Mouse (Mus musculus) midbrain, embryonic 10.5 days (tissue): ENCODE data around the gene Myh3. TPM values are rescaled to one million over a fixed set of nuclear protein-coding genes. Genes with fewer than 3 reads are reported as not detected.

ENCODE experiments used
- DNase-seq: peaks from one replicate; pipeline ENCODE4 v3.0.0-alpha.2; 2017; ENCODE audit warnings: low spot score
- H3K27ac ChIP-seq: fragments of 300-500 bp; sonication (generic); replicated peaks from 2 replicates; pipeline ENCODE4 v1.5.1; 2016; ENCODE audit warnings: mild to moderate bottlenecking
- H3K27me3 ChIP-seq: fragments of 300-500 bp; sonication (generic); 2 replicates; pipeline ENCODE4 v1.6.1; 2016; ENCODE audit warnings: low read depth, mild to moderate bottlenecking; ENCODE audit not compliant: poor library complexity, severe bottlenecking
- H3K36me3 ChIP-seq: fragments of 300-500 bp; sonication (generic); 2 replicates; pipeline ENCODE4 v1.6.1; 2016; ENCODE audit warnings: mild to moderate bottlenecking, moderate library complexity
- H3K4me1 ChIP-seq: fragments of 300-500 bp; sonication (generic); 2 replicates; pipeline ENCODE4 v1.6.1; 2016
- H3K4me3 ChIP-seq: fragments of 300-500 bp; sonication (generic); 2 replicates; pipeline ENCODE4 v1.5.1; 2016; ENCODE audit warnings: mild to moderate bottlenecking, moderate library complexity
- H3K9me3 ChIP-seq: fragments of 300-500 bp; sonication (generic); replicated peaks from 2 replicates; pipeline ENCODE4 v1.6.1; 2016; ENCODE audit warnings: mild to moderate bottlenecking
- WGBS: fragments of 180-500 bp; shearing (Covaris S2); methylation state at CpG from one replicate; pipeline ENCODE4 v1.1.7; 2016; 5-methylcytosine and 5-hydroxymethylcytosine counted together
- polyA plus RNA-seq: library from polyadenylated mRNA; unstranded; fragments of >200 nt; fragmentation: Nextera tagmentation; extraction: Ambion mirVana; gene quantifications from 2 replicates; pipeline ENCODE4 v1.2.1, GENCODE M21; 2016

The Myh3 gene
- polyA plus RNA-seq = 0.11 and 0.37 TPM in 2 replicates

DNA sequence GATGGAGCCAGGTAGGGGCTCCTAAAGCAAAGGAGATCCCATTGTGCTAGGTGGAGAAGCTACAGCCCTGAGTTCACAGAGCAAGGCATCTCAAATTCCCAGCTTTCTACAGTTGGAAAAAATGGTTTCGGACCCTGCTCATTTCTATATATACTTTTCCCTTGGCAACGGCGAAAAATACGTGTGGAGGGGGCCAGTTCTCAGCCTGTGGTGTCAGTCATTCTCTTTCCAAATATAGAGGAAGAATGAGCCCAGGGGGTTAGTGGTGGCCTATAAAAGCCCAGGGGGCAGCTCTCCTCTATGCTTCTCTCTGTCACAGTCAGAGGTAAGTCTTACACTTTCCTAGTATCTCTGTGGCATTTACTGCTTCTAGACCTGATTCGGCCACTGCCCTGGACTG is at the start of gene Myh3:
Gene Myh3 (plus strand): TSS at position 301 of the 400 bp plus-strand sequence.
- Histone ChIP-seq H3K36me3 (no peaks in the 10 kb centered on the region), H3K27ac (0 out of 2 replicates have a peak within 1 kb of the TSS, but pooled peaks have one; percentile 13), H3K4me3 (no peak within 1 kb of the TSS), H3K9me3 (no peaks in the 10 kb centered on the region), H3K4me1 (peaks cover 41% of the 10 kb centered on the region), H3K27me3 (peaks cover 11% of the 10 kb centered on the region)
- no peak for DNase-seq
- 92% methylated on average over 5 of the region's 5 CpGs for WGBS

DNA sequence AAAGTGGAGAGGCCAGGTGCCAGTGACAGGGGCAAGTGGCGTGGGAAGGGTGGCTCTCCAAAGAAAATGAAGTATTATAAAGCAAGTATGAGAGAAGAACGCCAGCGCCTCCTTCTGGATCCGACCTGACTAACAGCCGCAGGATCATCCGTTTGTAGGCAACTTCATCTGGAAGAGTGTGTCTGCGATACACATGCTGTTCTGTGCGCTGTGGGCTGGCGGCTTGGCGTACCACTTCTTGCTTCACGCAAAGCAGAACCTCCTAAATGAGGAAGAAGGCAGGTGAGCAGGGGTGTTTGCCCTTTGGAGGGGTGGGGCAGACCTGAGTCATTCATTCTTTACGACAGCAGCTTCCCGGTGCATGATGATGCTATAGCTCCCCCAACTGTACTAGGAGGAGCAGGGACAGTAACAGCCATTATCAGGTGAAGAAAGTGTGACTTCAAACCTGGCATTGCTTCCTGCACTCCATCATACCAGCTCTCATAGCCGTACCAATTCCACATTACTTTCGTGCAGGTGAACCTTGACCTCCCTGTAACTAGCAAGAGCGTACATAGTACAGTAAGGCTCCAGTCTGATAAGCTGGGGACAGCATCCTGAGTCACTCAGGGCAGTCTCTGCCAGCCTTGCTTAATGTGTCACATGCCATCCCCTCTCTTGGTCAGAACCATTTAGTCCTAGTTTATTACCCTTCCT is 47.0 kb upstream of the Myh3 start:
- Histone ChIP-seq H3K27ac (no peak overlapping the region), H3K4me3 (no peak overlapping the region), H3K36me3 (0 out of 2 replicates have a peak, but pooled peaks cover under 1% of the 10 kb centered on the region), H3K4me1 (no peaks in the 10 kb centered on the region), H3K27me3 (no peaks in the 10 kb centered on the region), H3K9me3 (no peaks in the 10 kb centered on the region)
- DNase-seq = no peak
- 62% methylated on average over 16 of the region's 16 CpGs for WGBS

DNA sequence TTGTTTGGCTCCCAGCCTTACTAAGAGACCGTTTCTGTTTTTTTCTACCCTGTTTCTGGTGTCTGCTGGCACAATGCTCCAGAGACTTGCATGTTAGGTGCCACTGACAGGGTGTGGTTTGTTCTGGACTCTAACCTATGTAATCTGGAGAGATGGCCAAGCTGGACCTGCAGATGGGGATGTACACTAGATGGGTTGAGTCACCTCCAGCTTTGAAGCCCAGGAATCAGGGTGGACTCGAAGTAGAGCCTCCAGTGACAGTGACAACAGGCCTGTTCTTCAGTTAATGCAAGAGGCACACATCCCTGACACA is 46.5 kb upstream of the Myh3 start:
- WGBS = 81% methylated on average over 2 of the region's 2 CpGs
- Histone ChIP-seq H3K9me3 (no peaks in the 10 kb centered on the region), H3K36me3 (0 out of 2 replicates have a peak, but pooled peaks cover 3% of the 10 kb centered on the region), H3K4me3 (no peak overlapping the region), H3K27ac (no peak overlapping the region), H3K4me1 (no peaks in the 10 kb centered on the region), H3K27me3 (no peaks in the 10 kb centered on the region)
- DNase-seq = no peak

DNA sequence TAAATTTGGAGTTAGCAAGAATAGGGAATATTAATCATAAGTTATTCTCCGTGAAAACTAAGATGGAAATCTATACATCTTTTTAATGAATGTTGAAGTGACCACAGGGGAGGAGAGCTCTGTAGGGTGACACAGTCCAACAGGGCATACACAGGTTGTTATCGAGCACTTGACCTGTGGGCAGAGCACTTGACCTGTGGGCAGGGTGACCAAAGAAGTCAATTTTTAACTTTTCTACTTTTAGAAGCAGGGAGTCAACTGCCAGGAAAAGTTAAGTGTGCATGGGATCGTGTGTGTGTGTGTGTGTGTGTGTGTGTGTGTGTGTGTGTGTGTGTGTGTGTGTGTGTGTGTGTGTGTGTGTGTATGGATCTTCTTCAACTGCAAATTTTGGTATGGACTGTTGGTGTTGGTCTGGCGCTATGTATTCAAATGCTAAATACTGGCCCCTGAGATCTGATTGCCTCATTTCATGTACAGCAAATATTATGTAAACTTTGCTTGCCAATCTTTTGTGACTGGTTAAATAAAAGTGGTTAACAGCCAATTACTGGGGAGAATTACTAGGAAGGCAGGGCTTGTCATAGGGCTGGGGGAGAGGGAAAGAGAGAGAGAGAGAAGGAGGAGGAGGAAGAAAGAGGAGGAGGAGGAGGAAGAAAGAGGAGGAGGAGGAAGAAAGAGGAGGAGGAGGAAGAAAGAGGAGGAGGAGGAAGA is 43.2 kb upstream of the Myh3 start:
- no peak for DNase-seq
- WGBS = 89% methylated on average over 4 of the region's 4 CpGs
- Histone ChIP-seq H3K4me1 (no peaks in the 10 kb centered on the region), H3K9me3 (no peaks in the 10 kb centered on the region), H3K4me3 (no peak overlapping the region), H3K27me3 (no peaks in the 10 kb centered on the region), H3K27ac (no peak overlapping the region), H3K36me3 (peaks cover 32% of the 10 kb centered on the region)

DNA sequence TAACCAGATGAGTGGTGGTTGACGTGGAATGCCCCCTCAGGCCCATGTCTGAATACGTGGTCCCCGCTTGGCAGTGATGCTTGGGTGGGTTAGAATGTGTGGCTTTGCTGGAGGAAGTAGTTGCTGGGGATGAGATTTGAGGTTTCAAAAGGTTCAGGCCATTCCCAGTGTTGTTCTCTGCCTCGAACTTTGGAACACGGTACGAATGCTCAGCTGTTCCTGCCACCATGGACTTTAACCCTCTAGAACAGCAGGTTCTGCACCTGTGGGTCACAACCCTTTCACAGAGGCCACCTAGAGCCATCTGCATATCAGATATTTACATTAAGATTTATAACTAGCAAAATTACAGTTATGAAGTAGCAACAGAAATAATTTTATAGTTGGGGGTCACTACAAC is 41.9 kb upstream of the Myh3 start:
- 95% methylated on average over 6 of the region's 6 CpGs for WGBS
- no peak for DNase-seq
- no peak overlapping the region for H3K27ac ChIP-seq
- peaks cover 45% of the 10 kb centered on the region for H3K36me3 ChIP-seq
- no peak overlapping the region for H3K4me3 ChIP-seq
- no peaks in the 10 kb centered on the region for H3K4me1 ChIP-seq
- H3K9me3 ChIP-seq = no peaks in the 10 kb centered on the region
- no peaks in the 10 kb centered on the region for H3K27me3 ChIP-seq

DNA sequence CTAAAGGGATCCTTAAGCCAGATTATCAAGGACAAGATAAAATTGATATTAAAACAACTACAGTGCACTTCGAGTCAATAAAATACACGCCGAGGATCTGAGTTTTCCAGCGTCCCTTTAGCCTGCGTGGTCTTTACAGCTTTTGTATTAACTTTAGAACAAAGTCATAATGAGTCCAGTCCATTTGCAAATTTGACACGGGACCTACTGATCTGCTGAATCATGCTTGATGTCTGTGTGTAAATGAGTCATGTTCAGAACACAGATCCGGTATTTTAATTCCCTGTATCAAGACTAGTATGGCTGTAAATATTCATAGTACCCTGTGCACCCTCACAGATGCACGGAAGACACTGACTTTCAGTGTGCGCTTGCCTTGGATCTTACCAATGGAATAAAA is 41.2 kb upstream of the Myh3 start:
- DNase-seq = no peak
- 95% methylated on average over 9 of the region's 9 CpGs for WGBS
- Histone ChIP-seq H3K27ac (no peak overlapping the region), H3K36me3 (peaks cover 52% of the 10 kb centered on the region), H3K4me1 (no peaks in the 10 kb centered on the region), H3K27me3 (no peaks in the 10 kb centered on the region), H3K4me3 (no peak overlapping the region), H3K9me3 (no peaks in the 10 kb centered on the region)

DNA sequence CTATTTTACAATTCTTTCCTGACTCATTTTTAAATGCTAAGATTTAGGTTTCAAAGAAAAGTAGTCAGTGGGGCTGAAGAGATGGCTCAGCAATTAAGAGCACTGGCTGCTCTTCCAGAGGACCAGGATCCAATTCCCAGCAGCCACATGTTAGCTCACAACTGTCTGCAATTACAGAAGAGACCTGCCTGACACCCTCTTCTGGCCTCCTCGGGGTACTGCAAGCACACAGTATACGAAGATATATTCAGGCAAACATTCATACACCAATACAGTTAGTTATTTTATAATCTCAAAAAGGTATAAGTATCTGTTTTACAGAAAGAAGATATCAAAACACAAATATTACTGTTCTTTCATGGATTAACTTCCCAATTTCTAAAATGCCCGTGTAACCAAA is 38.3 kb upstream of the Myh3 start:
- Histone ChIP-seq H3K27me3 (no peaks in the 10 kb centered on the region), H3K4me3 (no peak overlapping the region), H3K27ac (no peak overlapping the region), H3K36me3 (peaks cover 57% of the 10 kb centered on the region), H3K4me1 (peaks cover 6% of the 10 kb centered on the region), H3K9me3 (no peaks in the 10 kb centered on the region)
- 88% methylated on average over 3 of the region's 3 CpGs for WGBS
- DNase-seq = no peak

DNA sequence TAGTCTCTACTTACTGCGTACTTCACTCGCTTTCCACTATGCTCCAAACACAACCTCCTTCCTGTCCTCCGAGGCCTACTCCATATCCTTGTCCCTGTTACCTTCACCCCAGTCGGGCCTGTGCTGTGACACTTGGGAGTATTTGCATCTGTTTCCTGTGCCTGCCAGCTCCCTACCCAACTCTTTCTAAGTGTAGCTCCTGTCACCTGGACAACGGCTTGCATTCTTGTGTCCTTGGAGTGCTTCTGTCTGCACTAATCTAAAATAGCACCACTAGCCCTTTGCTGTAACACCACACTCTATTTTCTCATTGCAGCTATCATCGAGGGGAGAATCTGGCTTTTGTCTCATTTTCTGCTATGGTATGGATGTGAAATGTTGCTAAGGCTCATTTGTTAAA is 37.6 kb upstream of the Myh3 start:
- Histone ChIP-seq H3K9me3 (no peaks in the 10 kb centered on the region), H3K27ac (no peak overlapping the region), H3K4me1 (peaks cover 6% of the 10 kb centered on the region), H3K27me3 (no peaks in the 10 kb centered on the region), H3K36me3 (peaks cover 63% of the 10 kb centered on the region), H3K4me3 (no peak overlapping the region)
- no peak for DNase-seq
- 96% methylated on average over 6 of the region's 6 CpGs for WGBS

DNA sequence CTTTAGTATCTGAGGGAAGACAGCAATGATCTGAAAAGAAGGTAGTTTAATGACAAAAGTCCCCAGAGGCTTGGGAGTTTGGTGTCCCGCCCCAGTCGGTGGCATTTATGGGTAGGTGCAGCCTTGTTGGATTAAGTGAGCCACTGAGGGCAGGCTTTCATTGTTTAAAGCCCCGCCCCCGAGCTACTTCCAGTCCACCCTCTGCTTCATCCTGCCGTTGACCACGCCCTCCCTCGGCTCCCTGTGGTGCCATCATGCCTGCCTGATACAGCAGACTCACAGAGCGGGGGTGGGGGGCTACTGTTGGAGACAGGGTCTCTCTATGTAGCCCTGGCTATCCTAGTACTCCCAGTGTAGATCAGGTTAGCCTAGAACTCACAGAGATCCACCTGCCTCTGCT is 35.1 kb upstream of the Myh3 start:
- Histone ChIP-seq H3K27ac (no peak overlapping the region), H3K27me3 (no peaks in the 10 kb centered on the region), H3K4me1 (peaks cover 6% of the 10 kb centered on the region), H3K4me3 (no peak overlapping the region), H3K9me3 (no peaks in the 10 kb centered on the region), H3K36me3 (peaks cover 58% of the 10 kb centered on the region)
- DNase-seq = no peak
- WGBS = 41% methylated on average over 8 of the region's 8 CpGs

DNA sequence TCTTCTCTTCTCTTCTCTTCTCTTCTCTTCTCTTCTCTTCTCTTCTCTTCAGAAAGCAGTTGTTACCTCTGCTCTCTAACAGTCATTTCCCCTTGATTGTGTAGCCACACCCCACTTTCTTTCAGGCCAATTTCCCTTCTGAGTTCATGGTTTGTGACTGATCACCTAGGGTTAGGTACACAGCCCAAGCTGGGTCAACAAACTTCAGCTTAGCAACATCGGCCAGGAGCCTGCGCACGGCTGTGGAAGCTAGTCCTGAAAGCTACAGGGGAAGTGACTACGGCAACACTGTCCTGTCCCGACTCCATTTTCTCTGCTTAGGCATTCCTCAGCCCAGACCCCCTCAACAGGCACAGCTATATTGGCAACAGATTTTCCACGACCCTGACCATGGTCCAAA is 33.1 kb upstream of the Myh3 start:
- 85% methylated on average over 6 of the region's 6 CpGs for WGBS
- Histone ChIP-seq H3K27ac (no peak overlapping the region), H3K4me3 (no peak overlapping the region), H3K9me3 (no peaks in the 10 kb centered on the region), H3K27me3 (no peaks in the 10 kb centered on the region), H3K36me3 (peaks cover 52% of the 10 kb centered on the region), H3K4me1 (peaks cover 6% of the 10 kb centered on the region)
- DNase-seq = no peak

DNA sequence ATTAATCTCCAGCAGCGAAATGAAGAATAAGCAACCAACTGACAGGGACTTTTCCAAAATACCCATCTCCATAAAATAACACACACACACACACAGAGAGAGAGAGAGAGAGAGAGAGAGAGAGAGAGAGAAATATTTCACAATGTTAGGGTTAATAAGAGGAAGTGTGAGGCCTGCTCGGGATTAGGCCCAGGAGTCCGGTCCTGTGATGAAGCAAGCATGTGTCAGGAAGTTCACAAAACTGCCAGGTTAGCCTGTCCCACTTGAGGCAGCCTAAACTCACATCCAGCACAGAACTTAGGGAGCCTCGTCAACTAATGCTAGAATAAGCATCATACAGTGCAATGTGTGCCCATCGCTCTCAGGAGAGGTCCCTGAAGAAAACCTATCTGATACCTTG is 30.9 kb upstream of the Myh3 start:
- 94% methylated on average over 5 of the region's 5 CpGs for WGBS
- no peak overlapping the region for H3K4me3 ChIP-seq
- no peak overlapping the region for H3K27ac ChIP-seq
- H3K27me3 ChIP-seq = no peaks in the 10 kb centered on the region
- peaks cover 41% of the 10 kb centered on the region for H3K36me3 ChIP-seq
- H3K9me3 ChIP-seq = no peaks in the 10 kb centered on the region
- DNase-seq = no peak
- peaks cover 16% of the 10 kb centered on the region for H3K4me1 ChIP-seq

DNA sequence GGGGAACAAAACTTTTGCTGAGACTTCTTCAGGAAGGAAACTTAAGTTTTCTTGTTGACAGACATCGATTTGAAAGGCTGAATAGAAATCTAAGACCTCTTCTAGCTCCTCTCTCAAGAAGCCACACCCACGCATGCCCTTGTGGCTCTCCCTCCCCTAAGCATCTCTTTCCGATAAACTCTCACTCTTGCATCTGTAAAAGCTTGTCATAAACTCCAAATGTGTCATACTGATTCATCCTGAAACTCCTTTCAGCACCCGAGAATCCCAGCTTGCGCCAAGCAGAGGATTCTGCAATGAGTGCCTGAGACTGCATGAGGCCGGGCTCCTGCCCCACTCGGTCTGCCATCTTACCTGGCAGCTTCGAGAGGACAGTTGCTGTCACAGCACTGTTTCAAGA is 29.6 kb upstream of the Myh3 start:
- Histone ChIP-seq H3K27ac (no peak overlapping the region), H3K27me3 (no peaks in the 10 kb centered on the region), H3K36me3 (peaks cover 37% of the 10 kb centered on the region), H3K4me1 (peaks cover 17% of the 10 kb centered on the region), H3K4me3 (no peak overlapping the region), H3K9me3 (no peaks in the 10 kb centered on the region)
- no peak for DNase-seq
- WGBS = 95% methylated on average over 8 of the region's 8 CpGs

DNA sequence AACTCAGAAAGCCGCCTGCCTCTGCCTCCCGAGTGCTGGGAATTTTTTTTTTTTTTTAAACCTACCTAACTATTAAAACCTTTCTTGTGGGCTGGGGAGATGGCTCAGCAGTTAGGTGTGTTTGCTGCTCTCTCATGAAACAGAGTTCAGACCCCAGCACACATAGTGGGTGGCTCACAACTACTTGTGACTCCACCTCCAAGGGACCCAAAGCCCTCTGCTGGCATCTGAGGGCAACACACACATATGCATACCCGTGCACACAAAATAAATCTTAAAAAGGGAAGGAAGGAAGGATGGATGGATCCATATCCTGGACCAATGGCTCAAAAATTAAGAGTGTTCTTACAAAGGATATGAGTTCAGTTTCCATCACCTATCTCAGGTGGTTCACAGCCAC is 28.8 kb upstream of the Myh3 start:
- H3K27me3 ChIP-seq = no peaks in the 10 kb centered on the region
- no peak overlapping the region for H3K4me3 ChIP-seq
- H3K9me3 ChIP-seq = no peaks in the 10 kb centered on the region
- no peak overlapping the region for H3K27ac ChIP-seq
- 93% methylated on average over 3 of the region's 3 CpGs for WGBS
- DNase-seq = no peak
- H3K4me1 ChIP-seq = peaks cover 24% of the 10 kb centered on the region
- H3K36me3 ChIP-seq = peaks cover 37% of the 10 kb centered on the region
